Mouse (Mus musculus) inflammation-experienced regulatory T-cells, adult 6 months (primary cell): ENCODE measurements around the gene Zbtb16. TPM values are rescaled to one million over a fixed set of nuclear protein-coding genes. Genes with fewer than 3 reads are reported as not detected.

Source experiments
- ATAC-seq: one replicate; pipeline ENCODE4 v1.8.0; 2017
- polyA plus RNA-seq, 3 experiments: library from polyadenylated mRNA; unstranded; fragments of 100-300 nt; shearing (Covaris generic); gene quantifications; one replicate each; pipeline ENCODE4 v1.2.1; 2017

Gene Zbtb16
- polyA plus RNA-seq, 3 experiments from 2014 or later = not detected

GRCm38 (mm10) chr9:48725918-48726317, 110.1 kb downstream of the Zbtb16 start:
- no peak for ATAC-seq

GRCm38 (mm10) chr9:48725161-48725560, 110.9 kb downstream of the Zbtb16 start:
- no peak for ATAC-seq

- ATAC-seq = no peak
Measured at GRCm38 (mm10) chr9:48724733-48725132, 111.3 kb downstream of the Zbtb16 start.

GRCm38 (mm10) chr9:48723511-48724304, 112.3 kb downstream of the Zbtb16 start:
- no peak for ATAC-seq

- no peak for ATAC-seq
Measured at GRCm38 (mm10) chr9:48723025-48723424, 113.0 kb downstream of the Zbtb16 start.

GRCm38 (mm10) chr9:48722261-48722920, 113.6 kb downstream of the Zbtb16 start:
- ATAC-seq = no peak

- ATAC-seq = no peak
Measured at GRCm38 (mm10) chr9:48721655-48722054, 114.4 kb downstream of the Zbtb16 start.

- ATAC-seq = no peak
Measured at GRCm38 (mm10) chr9:48721172-48721571, 114.8 kb downstream of the Zbtb16 start.

GRCm38 (mm10) chr9:48720251-48720963, 115.6 kb downstream of the Zbtb16 start:
- ATAC-seq = no peak

GRCm38 (mm10) chr9:48719619-48720018, 116.4 kb downstream of the Zbtb16 start:
- no peak for ATAC-seq

GRCm38 (mm10) chr9:48716549-48716948, 119.5 kb downstream of the Zbtb16 start:
- ATAC-seq = no peak

GRCm38 (mm10) chr9:48715042-48715441, 121.0 kb downstream of the Zbtb16 start:
- ATAC-seq = no peak

GRCm38 (mm10) chr9:48713779-48714178, 122.2 kb downstream of the Zbtb16 start:
- ATAC-seq = no peak

GRCm38 (mm10) chr9:48712985-48713765, 122.8 kb downstream of the Zbtb16 start:
- no peak for ATAC-seq

- ATAC-seq = no peak
Measured at GRCm38 (mm10) chr9:48711826-48712225, 124.2 kb downstream of the Zbtb16 start.

- ATAC-seq = no peak
Measured at GRCm38 (mm10) chr9:48711296-48711781, 124.7 kb downstream of the Zbtb16 start.

- ATAC-seq = no peak
Measured at GRCm38 (mm10) chr9:48710355-48711295, 125.4 kb downstream of the Zbtb16 start.

GRCm38 (mm10) chr9:48707824-48708229, 128.2 kb downstream of the Zbtb16 start:
- ATAC-seq = no peak

- no peak for ATAC-seq
Measured at GRCm38 (mm10) chr9:48707134-48707823, 128.7 kb downstream of the Zbtb16 start.

GRCm38 (mm10) chr9:48701296-48701695, 134.7 kb downstream of the Zbtb16 start:
- ATAC-seq = no peak

- no peak for ATAC-seq
Measured at GRCm38 (mm10) chr9:48700871-48701270, 135.2 kb downstream of the Zbtb16 start.
